Mouse (Mus musculus): ENCODE measurements at regions not wholly inside any gene's neighbourhood (a gene's known extent, or its start where the extent isn't known, plus 50 kb on each side); places are given as distances from the start of the nearest gene placed in this dataset.

- TF ChIP-seq CTCF (conservative IDR thresholded peaks at IDR 0.05; ENCODE audit: insufficient read depth, insufficient read length, low read depth, low read length): no peak
- TF ChIP-seq POLR2A (IDR thresholded peaks at IDR 0.05; ENCODE audit: low read depth, low read length): no peak
These were observed 119.2 kb upstream of the Gas1 start for GRCm38 (mm10) chr13:60296201-60296895.

Data from kidney, adult 2 months (tissue).